Mouse (Mus musculus) thymus, postnatal 36 days (tissue): ENCODE data around the gene Lmo4.

Source experiments
- DNase-seq, 2 experiments: peaks; one replicate each; pipeline ENCODE4 v3.0.0; 2022; ENCODE audit warnings: mixed read lengths in 2 of 2

The Lmo4 gene

DNA sequence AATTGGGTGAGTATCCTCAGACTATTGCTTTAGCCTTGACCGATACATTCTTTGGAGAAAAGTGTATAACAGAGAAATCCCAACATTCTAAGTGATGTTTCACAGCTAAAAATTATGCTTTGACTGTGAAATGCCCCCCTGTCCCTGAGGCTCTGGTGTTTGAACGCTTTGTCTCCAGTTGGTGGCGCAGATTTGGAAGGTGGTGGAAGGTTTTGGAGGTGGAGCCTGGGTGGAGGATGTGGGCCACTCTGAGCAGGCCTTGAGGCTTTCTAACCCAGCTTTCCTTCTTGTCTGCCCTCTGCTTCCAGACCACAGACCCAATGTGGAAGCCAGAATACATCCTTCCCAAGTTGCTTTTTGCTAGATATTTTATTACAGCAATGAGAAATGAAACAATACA lies 57.8 kb downstream of the Lmo4 start:
- DNase-seq, result no peak

DNA sequence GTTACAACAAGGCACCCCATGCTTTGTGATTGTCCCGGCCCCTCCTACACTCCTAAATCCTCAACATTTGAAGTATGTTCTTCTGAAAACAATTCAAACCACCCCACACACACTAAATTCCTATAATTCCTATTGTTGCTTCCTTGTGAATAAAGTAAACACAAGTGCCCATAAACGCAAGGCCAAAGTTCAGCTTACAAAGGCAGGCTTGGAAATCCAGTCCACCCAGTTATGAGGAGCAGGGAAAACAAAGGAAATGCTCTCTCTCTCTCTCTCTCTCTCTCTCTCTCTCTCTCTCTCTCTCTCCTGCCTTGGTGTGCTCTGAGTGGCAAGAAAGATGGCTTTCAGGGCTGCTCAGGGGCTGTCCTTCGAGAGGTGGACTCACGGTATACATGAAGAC lies 61.0 kb downstream of the Lmo4 start:
- no peak for DNase-seq

DNA sequence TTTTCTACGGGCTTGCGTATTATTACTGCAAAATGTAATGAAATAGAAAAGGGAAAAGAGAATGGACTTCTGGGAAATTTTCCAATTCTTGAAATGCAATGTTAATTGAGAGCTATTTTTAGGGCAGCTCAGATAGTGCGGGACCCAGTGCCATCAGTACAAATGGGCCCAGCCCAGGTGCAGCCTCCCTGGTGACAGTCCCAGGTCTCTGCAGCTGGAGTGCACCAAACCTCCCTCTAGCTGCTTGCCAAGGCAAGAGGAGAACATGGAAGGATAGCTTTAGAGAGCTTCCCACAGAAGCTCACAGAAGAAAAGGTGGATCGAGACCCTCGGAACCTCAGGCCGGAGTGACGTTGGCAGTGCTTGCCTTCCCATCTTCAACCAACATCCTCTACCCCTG lies 62.1 kb downstream of the Lmo4 start:
- DNase-seq, result no peak

DNA sequence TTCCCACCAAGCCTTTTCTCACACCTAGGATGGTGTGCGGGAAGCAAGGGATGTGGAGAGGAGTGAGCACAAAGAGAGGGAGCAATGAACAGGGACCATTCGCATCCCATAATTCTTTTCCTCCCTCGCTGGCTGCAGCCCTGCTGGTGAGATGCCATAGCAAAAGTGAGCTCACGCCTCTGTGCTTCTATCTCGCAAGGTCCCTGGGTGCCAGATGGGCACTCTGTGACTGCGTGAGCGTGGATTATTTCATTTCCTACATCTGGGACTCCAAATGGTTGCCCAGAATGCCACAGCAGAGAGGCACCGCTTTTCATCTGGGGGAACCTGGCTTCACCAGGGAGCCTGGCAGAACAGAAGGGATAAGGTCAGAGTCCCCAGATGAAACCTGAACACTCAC lies 63.2 kb downstream of the Lmo4 start:
- DNase-seq, result no peak

DNA sequence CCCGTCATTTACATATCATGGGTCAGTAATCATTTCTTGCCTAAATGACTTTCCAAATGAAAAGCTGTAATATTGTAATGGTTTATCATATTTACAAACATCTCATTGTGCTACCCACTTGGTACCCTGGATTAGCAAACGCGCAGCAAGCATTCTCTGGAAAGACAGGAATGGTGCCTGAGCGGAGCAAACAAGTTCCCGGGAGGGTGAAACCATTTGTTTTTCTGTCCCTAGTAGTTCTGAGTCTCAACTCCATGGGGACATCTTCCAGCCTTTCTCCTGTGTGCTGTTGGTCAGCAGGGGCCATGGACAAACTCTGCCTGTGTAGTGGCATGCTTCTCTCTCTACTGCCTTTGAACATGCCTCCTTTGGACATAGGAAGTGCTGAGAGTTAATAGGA lies 64.2 kb downstream of the Lmo4 start:
- no peak for DNase-seq

DNA sequence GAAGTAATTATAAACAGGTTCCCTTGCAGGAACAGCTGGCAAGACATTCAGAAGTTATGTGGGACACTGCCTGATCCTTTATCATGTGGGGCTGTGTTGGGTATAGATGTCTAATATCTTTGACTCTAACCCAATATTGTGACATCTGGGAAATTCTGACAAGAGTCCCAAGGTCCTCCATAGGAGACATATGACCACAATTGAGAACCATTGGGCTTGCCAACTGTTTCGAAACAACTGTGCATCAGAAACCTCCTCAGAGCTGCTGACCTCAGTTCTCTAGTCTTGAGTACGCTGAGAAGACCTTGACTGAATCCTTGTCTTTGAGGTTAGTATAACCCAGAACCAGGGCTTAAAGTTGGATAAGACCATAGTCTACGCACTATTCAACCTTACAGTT lies 66.4 kb downstream of the Lmo4 start:
- DNase-seq, result no peak
